Mouse (Mus musculus): ENCODE measurements around the gene Vstm2b. TPM values are rescaled to one million over a fixed set of nuclear protein-coding genes. Genes with fewer than 3 reads are reported as not detected.

Vstm2b gene
- polyA plus RNA-seq, 1 experiment = 1.8 TPM

Other genes with a start within 250 kb of the Vstm2b start
- 0.05 TPM in 1 of 2 replicates, not detected in the other for gene 4930433I11Rik, start 89.2 kb downstream of the Vstm2b start, polyA plus RNA-seq (2012; rRNA removed)
- 0.03 and 0.05 TPM in 2 replicates for gene Gm4884, start 134.4 kb downstream of the Vstm2b start, polyA plus RNA-seq (2012; rRNA removed)

Data from gonadal fat pad, adult 2 months (tissue).